Mouse (Mus musculus) liver (tissue): Measurements from ENCODE around the gene Dram1.

Experiments
- DNase-seq: peaks from one replicate; pipeline ENCODE4 v3.0.0-alpha.2; 2020; ENCODE audit warnings: mixed read lengths

Gene Dram1

DNA sequence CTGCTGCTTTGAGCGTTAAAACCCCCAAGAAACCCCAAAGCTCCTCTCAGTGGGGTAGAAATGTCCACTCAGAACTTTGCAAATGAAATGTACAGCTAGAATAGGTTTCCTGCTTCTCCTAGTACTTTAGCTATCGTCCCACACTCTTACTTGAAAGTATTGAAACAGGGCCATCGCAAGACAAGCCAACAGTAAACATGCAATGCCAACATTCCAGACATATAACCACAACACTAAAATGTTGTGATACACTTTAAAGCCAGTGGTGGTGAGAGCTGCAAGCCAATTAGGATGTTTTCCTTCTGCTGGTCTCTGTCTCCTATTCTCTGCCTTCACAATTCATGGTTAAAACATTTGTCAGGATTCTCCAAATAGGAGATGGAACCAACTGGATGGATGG, 97.2 kb downstream of the Dram1 start:
- DNase-seq, result no peak

DNA sequence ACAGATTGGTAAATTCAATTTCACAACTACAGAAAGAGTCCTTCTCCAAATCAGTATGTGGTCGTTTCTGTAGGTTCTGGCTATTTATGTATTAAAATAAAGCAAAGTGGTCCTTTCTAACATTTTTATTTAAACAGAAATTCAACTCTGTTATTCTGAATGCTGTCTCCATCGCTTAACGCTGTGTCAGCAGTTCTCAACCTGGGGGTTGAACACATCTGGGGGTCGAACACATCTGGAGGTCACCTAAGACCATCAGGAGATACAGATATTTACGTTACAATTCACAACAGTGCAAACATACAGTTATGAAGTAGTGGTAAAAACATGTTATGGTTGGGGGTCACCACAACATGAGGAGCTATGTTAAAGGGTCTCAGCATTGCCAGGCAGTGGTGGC, 104.8 kb downstream of the Dram1 start:
- DNase-seq, result no peak
